Mouse (Mus musculus) left cerebral cortex, adult 8-10 months (tissue): ENCODE measurements around the gene Gm12830. TPM values are rescaled to one million over a fixed set of nuclear protein-coding genes. Genes with fewer than 3 reads are reported as not detected.

Source experiments
- total RNA-seq, 4 experiments: library from RNA; stranded (reverse); gene quantifications; 2 replicates each; pipeline ENCODE4 v1.2.4; 2022

The Gm12830 gene
- total RNA-seq, 4 experiments from 2014 or later, result not detected

Other genes starting within 250 kb of the Gm12830 start
- under 1 TPM; 0.42 to 0.78 (median 0.50) TPM for gene Foxd2, start 87.2 kb downstream of the Gm12830 start, total RNA-seq
- gene Foxe3, start 104.3 kb downstream of the Gm12830 start, total RNA-seq, result not detected
- gene Cmpk1, start 165.5 kb downstream of the Gm12830 start, total RNA-seq, result 10 to 100 TPM; 65.7 to 72.1 (median 70.6) TPM
- gene Stil, start 178.4 kb downstream of the Gm12830 start, total RNA-seq, result 1 to 10 TPM in 2 of 4 experiments, under 1 TPM in 2; 0.43 to 1.5 (median 0.85) TPM
- 1 to 10 TPM; 1.2 to 2.1 (median 1.9) TPM for gene Tal1, start 234.7 kb downstream of the Gm12830 start, total RNA-seq